ENCODE assay signal across 9 mouse cellular contexts in the genomic region with DNA sequence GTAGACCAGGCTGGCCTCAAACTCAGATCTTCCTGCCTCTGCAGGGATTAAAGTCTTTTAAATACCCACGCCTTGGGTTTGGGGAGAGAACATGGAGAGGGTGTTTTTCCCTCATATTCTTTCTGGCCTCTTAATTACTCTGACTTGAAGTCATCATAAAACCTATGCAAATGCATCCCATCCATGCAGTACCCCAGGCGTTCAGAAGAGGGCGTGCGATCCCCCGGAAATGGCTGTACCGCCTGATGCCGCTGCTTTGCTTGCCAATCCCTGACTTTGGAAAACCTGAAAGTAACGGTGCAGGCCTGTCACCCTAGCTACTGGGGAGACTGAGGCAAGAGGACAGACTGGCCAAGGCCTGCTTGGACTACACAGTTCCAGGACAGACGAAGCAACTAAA. TPM values are rescaled to one million over a fixed set of nuclear protein-coding genes. Genes with fewer than 3 reads are reported as not detected.
A peak's percentile ranks its signal among the peaks of the same experiment; 100 is the strongest.
DNase-seq lines count a peak whose midpoint lies in the region; ATAC-seq and TF ChIP-seq lines count a peak whose summit lies in the region.
"Had no signal": no experiment of that assay in that cellular context is flagged by ENCODE, and none has a peak within 500 bp of the region (broad histone marks: within the 10 kb centered on the region; RNA-seq: fewer than 3 reads in every experiment).

No protein-coding gene starts in this region.

- H3K9ac ChIP-seq in heart, adult 2 months (ENCODE audit: low read depth, low read length): no peak overlapping the region
- no peak overlapping the region for H3K9ac ChIP-seq in heart, embryonic 12.5 days

- no peak for TF ChIP-seq POLR2A in heart, adult 2 months (IDR thresholded peaks at IDR 0.05; ENCODE audit: insufficient read depth, low read depth, low read length)
- TF ChIP-seq POLR2A in lung, adult 2 months (IDR thresholded peaks at IDR 0.05; ENCODE audit: borderline replicate concordance, extremely low read depth, low read depth, low read length): no peak

- H3K79me2 ChIP-seq in heart, adult 2 months (replicated peaks; ENCODE audit: control insufficient read depth, insufficient read depth, low read length): no peaks in the 10 kb centered on the region

- no peak for ATAC-seq in heart, embryonic 12.5 days (ENCODE audit: insufficient number of reproducible peaks, low FRiP score)

- TF ChIP-seq EP300 in heart, adult 2 months (IDR thresholded peaks at IDR 0.05; ENCODE audit: insufficient read depth, low read depth, low read length): no peak

- no peak for DNase-seq in heart, adult 2 months
- DNase-seq in ovary, postnatal 36 days (ENCODE audit: low spot score): peak; percentile 46
- DNase-seq in ovary, adult 18-20 months (ENCODE audit: low spot score): no peak
- peak; percentile 63 for DNase-seq in adrenal gland, postnatal 25 days
- DNase-seq in lung, adult 2 months: peak; percentile 35
- DNase-seq in thymus, postnatal 25 days: peak; percentile 51
- DNase-seq in gastrocnemius, postnatal 25 days: no peak

- no peak overlapping the region for H3K4me3 ChIP-seq in heart, adult 2 months
- H3K4me3 ChIP-seq in heart, embryonic 12.5 days: no peak overlapping the region
- H3K4me3 ChIP-seq in lung, adult 2 months (replicated peaks; ENCODE audit: extremely low read depth, low read depth, low read length): no peak overlapping the region

- H3K27me3 ChIP-seq in heart, adult 2 months (ENCODE audit: control insufficient read depth, insufficient read depth, low read length): peaks cover 8% of the 10 kb centered on the region
- peaks cover 12% of the 10 kb centered on the region; the same call in 1 of the 2 replicates for H3K27me3 ChIP-seq in heart, embryonic 12.5 days (replicated peaks)

- H3K9me3 ChIP-seq in heart, embryonic 12.5 days (replicated peaks): no peaks in the 10 kb centered on the region

- TF ChIP-seq CTCF in heart, adult 2 months (IDR thresholded peaks at IDR 0.05): peak; percentile 67
- TF ChIP-seq CTCF in lung, adult 2 months (IDR thresholded peaks at IDR 0.05; ENCODE audit: insufficient read depth, low read length): peak; percentile 58; the same call in 1 of the 2 replicates

- H3K4me2 ChIP-seq in heart, embryonic 12.5 days: no peak overlapping the region

- intact Hi-C loops in heart, adult 2 months (cut with DNase I): no loop called here

- 59% methylated on average over 9 of the region's 9 CpGs for WGBS in heart, adult 2 months
- WGBS in heart, embryonic 12.5 days: 57% methylated on average over 9 of the region's 9 CpGs
- 56% methylated on average over 9 of the region's 9 CpGs for WGBS in lung, adult 2 months

- H3K36me3 ChIP-seq in heart, adult 2 months (ENCODE audit: control insufficient read depth, insufficient read depth, low read length): no peaks in the 10 kb centered on the region
- no peaks in the 10 kb centered on the region for H3K36me3 ChIP-seq in heart, embryonic 12.5 days

- H3K4me1 ChIP-seq in heart, adult 2 months (ENCODE audit: control insufficient read depth, insufficient read depth, low read length): no peaks in the 10 kb centered on the region
- H3K4me1 ChIP-seq in heart, embryonic 12.5 days (replicated peaks): peaks cover 9% of the 10 kb centered on the region; the same call in 1 of the 2 replicates
- H3K4me1 ChIP-seq in lung, adult 2 months (ENCODE audit: control insufficient read depth, insufficient read depth, low read length): no peaks in the 10 kb centered on the region

- no peak overlapping the region for H3K27ac ChIP-seq in heart, adult 2 months
- H3K27ac ChIP-seq in heart, embryonic 12.5 days (ENCODE audit: poor library complexity, severe bottlenecking): no peak overlapping the region

RNA-seq across cellular contexts. Expression of a gene that starts 0.9 kb away (rescaled TPM):
- not detected for total RNA-seq in heart, adult 2 months (2021)
- 1.4 and 1.8 TPM in 2 replicates for polyA plus RNA-seq in heart, adult 2 months (2012; rRNA removed)
- 0.23 and 1.1 TPM in 2 replicates for polyA plus RNA-seq in heart, embryonic 12.5 days (2016; fragmentation: Nextera tagmentation; extraction: Ambion mirVana)
- not detected in 2 replicates for total RNA-seq in adrenal gland, postnatal 25 days (2021)
- polyA plus RNA-seq in lung, adult 2 months (2012; rRNA removed): 13.4 and 16.9 TPM in 2 replicates
- not detected for total RNA-seq in gastrocnemius, postnatal 25 days (2021)
- total RNA-seq: heart, postnatal 14 days had no signal

Comparison
In these comparisons a context has a peak if more than half of its experiments do, and no peak if none do; other contexts are left out.
1. DNase-seq: peak in ovary, postnatal 36 days (single experiment), adrenal gland, postnatal 25 days (single experiment), lung, adult 2 months (single experiment) and thymus, postnatal 25 days (single experiment); none in heart, adult 2 months (0 of 2), ovary, adult 18-20 months (single experiment) and gastrocnemius, postnatal 25 days (single experiment).